Mouse (Mus musculus) adrenal gland, postnatal 25 days (tissue): ENCODE data around the gene Serpinb11. TPM values are rescaled to one million over a fixed set of nuclear protein-coding genes. Genes with fewer than 3 reads are reported as not detected.

Source experiments
- DNase-seq: peaks from one replicate; pipeline ENCODE4 v3.0.0; 2021; ENCODE audit warnings: mixed read lengths
- long read RNA-seq: library from polyadenylated mRNA; stranded (forward); transcript quantifications from one replicate; pipeline ENCODE4 v2.0.0, GENCODE M21; 2021
- total RNA-seq: library from RNA; stranded (reverse); gene quantifications from 2 replicates; pipeline ENCODE4 v1.2.3, GENCODE M21; 2021

Gene Serpinb11
- not detected in 2 replicates for total RNA-seq
- long read RNA-seq = 0 reads

DNA sequence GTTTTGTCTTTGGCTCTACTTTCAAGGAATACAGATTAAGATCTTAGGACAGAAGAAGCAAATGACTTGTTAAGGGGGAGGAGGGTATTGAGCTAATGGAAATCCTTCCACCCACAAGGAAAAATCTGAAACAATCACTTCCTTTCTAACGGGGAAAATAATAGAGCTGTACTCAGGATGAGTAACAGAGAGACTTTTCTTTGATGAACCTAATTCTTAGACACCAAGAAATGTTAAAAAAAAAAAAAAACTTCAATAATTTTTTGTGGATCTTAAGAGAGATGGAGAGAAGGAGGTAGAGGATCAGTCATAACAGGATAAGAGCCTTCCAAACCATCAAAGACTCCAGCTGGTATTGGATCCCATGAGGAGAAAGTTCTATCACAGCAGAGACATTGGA lies at the start of gene Serpinb11:
Serpinb11 (plus strand) TSS at position 301 of the 400 bp plus-strand sequence.
- DNase-seq = no peak

DNA sequence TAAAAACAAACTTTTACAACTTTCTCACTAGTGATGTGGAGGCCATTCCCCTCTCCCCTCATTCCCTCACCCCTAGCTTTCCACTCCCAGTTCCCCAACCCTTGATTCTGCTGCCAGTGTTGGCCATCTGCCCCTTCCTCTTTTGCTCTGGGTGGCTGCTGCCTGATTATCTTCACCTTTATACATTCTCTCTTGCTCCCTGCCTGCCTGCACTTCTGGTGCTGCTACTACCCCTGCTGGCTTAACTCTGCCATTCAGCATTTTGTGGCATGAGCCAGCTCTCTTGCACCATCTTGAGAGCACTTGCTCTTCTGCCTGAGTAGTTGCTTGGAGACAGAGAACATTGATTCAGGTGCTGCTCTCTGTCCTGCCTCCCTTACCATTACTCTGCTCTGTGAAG lies 15.0 kb upstream of the Serpinb11 start:
- no peak for DNase-seq

DNA sequence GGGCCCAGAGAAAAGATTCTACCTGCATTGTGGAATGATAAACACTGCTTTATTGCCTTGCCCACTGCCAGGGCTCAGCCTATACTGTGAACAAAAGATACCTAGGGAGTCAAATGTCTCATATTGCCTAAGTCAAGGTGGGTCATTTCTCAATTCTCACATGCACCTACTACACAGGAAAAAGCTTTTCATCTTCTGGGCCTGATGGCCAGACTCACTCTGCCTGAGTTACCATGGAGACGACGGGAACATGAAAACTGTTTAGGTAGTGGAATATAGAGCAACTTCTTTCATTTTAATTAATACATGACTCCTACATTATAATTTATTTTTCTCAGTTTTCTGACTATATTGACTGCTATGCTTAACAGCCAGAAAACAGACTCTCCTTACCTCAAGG lies 14.2 kb upstream of the Serpinb11 start:
- DNase-seq = no peak

DNA sequence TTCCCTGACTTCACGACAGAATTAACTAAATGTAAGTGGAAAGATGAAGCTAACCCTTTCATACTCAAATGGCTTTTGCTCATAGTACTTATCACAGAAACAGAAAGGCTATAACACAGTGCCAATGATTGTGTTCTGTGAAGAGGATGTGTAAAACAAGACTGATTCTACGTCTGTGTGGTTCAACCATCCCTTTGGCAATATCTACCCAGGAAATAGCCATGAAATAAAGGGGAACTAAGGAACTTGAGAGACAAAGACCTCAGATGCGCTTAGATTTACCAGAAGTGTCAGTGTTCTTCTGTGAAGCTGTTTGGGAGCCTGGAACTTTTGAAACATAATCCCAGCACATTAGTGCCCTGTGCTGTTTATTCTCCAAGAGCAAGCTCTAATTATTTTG lies 10.6 kb upstream of the Serpinb11 start:
- DNase-seq = no peak

DNA sequence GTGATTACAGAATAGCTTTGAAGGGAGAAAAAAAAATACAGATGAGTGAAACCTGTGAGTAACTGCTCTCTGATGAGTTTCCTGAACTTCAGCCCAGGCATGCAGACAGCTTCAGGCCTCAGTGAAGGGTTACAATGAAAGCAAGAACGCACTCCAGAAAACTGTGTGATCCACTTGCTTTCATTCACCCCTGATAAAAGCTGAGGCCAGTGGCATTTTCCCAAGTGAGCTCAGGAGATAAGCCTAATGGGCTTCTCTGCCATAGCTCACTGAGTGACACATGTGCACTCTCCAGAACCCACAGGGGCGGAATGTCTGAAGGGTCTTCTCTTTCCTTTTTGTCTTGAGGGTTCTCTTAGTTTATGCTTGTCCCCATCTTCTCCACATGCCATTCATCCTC lies 9.9 kb upstream of the Serpinb11 start:
- no peak for DNase-seq

DNA sequence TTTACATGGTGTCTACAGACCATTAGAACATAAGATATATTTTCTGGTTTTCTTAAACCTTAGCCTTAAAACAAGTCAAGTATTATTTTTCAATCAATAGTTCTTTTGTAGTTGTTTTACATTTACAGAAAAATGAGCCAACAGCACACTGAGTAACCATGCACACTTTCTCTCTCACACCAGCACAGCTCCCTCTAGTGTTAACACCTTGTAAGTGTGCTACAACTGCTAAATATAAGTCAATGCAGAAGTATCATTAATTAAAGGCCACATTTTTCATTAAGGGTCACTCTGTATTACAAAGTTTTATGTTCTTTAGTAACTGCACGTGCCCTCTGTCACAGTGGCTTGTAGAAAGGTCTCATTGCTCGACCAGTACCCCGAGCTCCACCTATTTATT lies 8.0 kb upstream of the Serpinb11 start:
- DNase-seq = no peak

DNA sequence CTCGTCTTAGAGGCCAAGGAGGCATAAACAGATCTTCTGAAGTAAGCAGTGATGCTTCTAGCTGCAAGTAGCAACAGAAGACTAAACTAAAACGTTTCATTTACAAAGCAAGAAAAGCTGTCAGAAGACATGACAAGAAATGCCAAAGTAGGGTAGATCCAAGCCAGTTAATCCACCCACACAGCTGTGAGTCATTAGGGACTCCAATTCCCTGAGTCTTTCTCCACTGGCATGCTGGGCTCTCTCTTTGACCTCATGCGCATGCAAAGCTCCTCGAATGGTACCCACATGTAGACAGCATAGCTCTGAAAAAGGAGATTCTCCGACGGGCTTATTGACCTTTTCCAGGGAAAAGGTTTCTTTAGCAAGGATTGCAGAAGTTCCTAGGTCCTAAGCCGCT lies 5.0 kb downstream of the Serpinb11 start:
- no peak for DNase-seq

DNA sequence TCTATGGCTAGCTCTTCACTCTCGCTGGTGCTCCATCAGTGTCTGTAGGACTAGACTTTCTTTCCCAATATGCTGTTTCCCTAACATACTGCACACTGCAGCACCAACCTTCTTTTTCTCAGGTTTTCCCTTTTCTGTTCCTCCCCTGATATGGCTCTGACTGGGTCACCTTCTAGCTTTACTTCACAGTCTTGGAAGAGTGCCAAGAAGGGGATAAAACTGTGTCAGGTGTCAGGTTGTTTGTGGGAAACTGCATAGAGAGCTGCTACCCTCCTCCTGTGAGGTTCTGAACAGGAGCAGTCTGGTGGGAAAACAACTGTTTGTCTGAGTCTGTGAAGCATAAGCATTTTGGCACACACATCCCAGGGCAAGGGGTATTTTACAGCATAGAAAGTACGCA lies 7.9 kb downstream of the Serpinb11 start:
- DNase-seq = no peak

DNA sequence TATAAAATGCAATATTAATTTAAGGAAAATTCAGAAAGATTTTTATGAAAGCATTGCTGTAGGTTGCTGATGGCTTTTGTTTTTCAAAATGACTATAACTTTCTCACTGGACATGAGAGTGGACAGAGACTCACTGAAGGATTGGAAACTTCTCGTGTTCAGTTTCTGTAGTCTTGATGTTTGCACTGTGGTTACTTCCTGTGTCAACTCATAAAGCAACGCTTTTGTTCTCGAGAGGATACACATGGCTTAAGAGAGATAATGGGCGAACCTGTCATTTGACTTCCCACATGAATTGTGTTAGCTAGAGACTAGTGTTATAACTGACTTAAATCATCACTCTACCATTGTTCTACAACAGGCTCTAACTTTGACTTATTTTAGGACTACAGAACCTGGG lies 16.0 kb downstream of the Serpinb11 start:
- DNase-seq = no peak

DNA sequence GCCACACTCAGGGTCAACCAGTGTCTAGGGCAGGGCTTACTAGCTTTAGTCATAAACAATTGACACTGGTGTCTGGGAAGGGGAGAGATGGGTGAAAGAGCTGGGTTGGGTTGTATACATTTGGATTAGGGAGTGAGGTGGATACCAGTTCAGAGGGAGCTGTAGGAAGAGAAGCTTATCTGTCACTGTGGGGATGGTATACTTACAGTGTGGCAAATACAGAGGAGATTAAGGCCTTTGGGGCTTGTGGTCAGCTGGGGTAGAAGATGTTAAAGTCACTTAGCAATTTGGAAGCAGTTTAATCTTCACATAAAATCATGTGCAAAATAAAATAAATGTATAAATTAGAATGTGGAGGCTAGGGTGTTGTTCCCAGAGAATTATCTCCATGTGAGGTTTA lies 17.4 kb downstream of the Serpinb11 start:
- no peak for DNase-seq

DNA sequence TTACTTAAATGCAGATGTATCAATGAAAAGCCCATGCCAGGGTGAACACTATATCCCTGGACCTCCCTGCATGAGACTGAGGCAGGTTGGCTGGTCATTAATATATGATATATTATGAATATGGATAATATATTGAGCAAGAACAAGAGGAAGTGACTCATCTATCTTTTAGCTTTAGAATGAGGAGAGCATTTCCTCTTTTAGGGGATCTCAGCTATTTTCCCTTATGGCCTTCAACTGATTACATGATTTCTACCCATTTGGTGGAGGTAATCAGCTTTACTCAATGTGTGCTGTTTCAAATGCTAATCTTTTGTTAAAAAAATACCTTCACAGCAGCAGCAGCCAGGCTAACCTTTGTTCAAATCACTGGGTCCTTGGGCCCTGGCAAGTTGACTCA lies 20.5 kb downstream of the Serpinb11 start:
- DNase-seq = no peak

DNA sequence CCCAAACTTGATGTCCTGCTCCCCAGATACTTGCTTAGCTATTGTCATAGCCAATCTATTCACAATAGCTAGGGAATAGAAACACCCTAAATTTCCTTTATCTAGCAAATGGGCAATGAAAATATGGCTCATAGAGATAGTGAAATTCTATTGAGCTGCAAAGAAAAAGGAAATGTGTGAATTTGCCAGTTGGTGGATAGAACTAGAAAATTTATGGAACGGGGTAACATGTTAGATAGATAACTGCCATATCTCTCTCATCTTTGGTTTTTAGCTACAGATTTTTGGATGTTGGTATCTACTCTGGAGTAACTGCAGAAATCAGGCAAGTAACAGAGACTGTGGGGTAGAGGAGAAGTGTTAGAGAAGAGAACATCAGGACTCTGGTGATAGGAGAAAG lies 21.4 kb downstream of the Serpinb11 start:
- no peak for DNase-seq

DNA sequence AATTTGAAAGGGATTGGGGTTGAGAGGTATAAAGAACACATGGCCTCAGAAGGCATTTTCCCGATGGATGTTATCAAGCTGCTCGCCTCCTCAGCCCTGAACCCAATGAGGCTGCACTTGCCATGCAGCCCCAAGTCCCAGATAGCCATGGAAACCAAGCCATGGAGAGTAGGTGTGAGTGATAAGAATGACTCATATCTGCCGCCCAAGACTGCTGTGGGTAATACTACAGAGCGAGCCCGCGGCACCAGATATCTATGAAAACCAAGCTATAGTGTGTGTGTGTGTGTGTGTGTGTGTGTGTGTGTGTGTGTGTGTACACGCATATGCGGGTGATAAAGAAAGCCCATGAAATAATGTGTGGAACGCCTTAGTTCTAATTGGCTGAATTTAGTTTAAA lies 23.5 kb downstream of the Serpinb11 start:
- no peak for DNase-seq

DNA sequence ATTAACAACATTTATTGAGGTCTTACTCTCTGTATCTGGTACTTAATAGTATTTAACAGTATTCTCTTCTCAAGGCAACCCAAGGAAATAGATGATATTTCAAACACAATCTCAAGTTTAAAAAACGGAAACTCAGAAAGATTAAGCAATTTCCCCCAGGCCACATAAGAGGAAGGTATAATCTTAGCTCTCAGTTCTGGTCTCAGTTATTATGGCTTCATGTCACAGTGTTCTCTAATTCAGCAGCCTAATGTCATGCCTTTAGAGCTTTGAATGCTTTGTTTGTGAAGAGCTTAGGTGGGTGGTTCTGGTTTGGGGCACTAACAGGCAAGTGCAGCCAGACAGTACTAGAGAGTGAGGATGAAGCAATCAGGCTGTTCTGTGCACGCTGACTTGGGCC lies 28.8 kb downstream of the Serpinb11 start:
- no peak for DNase-seq

DNA sequence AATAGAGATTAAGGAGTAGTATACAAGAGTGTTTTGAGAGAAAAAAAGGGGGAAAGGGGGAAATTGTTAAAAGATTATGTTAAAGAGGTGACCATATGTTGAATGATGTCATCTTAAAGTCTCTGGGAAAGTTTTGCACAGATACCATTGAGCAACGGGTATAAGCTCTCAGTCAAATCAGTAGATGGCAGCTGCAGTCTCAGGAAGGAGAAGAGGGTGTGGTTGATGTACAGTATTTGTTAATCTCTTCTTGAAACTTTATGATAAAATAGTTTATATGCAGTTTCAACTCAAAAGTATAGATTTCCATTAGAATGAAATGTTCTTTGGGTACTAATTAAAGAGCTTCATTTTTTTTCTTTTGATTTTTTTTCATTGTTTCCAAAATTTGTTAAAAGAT lies 36.5 kb downstream of the Serpinb11 start:
- DNase-seq = no peak

DNA sequence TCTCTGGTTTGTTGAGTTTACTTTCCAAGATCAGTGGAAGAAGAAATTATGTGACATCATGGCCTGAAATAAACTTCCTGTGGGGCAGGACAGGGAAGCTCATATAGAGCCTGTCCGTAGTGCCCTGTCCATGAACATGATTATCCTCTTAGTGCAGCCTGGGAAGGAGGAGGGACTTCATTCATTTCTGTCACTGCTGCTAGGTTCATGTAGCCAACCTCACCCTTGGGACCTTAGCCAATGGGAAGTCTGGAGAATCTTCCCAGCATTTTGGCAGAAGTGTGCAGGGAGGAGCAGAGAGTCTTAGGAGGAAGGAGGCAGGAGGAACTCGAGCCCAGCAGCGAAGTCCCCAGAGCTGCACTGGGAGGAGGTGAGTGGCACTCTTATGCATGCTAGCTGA lies 38.4 kb downstream of the Serpinb11 start, which contains the start of gene Serpinb7:
Serpinb7 (plus strand) TSS at position 301 of the 400 bp plus-strand sequence.
- DNase-seq = no peak

DNA sequence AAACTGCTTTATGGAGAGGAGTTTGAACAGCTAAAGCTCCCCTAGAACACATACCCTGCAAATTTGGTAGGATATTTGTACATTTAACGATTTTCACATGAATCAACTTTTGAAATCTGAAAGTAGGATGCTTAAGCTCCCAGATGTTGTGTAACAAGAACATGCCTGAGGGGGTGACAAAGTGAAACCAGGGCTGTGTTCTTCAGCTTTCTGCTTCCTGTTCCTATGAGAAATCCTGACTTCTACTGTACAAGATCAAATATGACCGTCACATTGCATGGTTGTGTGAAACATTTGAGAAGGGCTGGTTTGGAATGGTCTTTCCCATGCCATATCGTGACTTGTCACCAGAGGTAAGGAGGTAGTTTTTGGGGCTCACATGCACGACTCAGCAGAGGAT lies 41.1 kb downstream of the Serpinb11 start:
- DNase-seq = no peak

DNA sequence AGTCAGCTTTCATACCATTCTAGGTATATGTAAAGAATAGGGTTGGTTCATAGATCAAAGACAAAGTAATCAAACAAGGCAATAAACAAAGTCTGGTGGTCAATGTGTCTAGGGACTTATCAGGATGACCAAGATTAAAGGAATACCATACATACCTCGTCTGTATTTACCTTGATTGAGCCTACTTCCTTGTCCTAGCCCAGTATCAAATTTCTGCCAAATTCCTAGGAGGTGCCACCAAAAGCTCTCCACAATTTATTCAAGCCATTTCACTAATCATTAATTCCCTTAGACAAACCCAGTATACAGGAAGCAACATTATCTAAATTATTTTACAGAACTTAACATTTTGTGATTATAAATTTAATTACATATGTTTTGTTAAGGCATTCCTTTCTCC lies 53.7 kb downstream of the Serpinb11 start:
- DNase-seq = no peak

DNA sequence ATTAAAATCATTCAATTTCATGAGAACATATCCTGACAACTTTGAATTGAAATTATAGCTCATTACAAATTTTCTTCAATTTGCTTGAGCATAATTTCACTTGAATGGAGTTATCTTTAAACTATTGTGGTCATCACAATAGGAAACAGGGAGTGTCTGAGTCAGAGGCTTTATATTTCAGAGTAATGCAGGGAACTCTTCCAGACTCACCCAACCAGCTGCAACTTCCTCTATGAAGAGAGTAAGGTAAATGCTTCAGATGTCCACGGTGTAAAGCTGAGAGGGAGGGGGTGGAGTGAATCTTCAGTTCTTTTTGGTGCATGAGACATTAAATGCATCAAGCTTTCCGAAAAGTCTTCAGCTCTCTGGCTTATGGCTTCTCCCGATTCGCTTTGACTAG lies 61.5 kb downstream of the Serpinb11 start:
- DNase-seq = no peak

Other genes starting within 250 kb of the Serpinb11 start
- not detected in 2 replicates for gene Serpinb3b, start 82.8 kb upstream of the Serpinb11 start, total RNA-seq
- gene Serpinb3c, start 82.8 kb upstream of the Serpinb11 start, total RNA-seq = not detected in 2 replicates
- not detected in 2 replicates for gene Serpinb7, start 38.5 kb downstream of the Serpinb11 start, total RNA-seq
- gene Serpinb2, start 150.2 kb downstream of the Serpinb11 start, total RNA-seq = not detected in 2 replicates
- 3.5 and 5.2 TPM in 2 replicates for gene Serpinb8, start 228.8 kb downstream of the Serpinb11 start, total RNA-seq